Mouse (Mus musculus): ENCODE measurements at regions not wholly inside any gene's neighbourhood (a gene's known extent, or its start where the extent isn't known, plus 50 kb on each side); places are given as distances from the start of the nearest gene placed in this dataset.

- no peak for DNase-seq
Measured at GRCm38 (mm10) chr3:21218936-21219335, 852.0 kb upstream of the Agtr1b start.

- DNase-seq: no peak
Measured at GRCm38 (mm10) chr3:21241184-21241583, 835.3 kb upstream of the Tbl1xr1 start.

GRCm38 (mm10) chr3:21256129-21256760, 820.2 kb upstream of the Tbl1xr1 start:
- no peak for DNase-seq

- no peak for DNase-seq
Measured at GRCm38 (mm10) chr3:21263317-21263716, 813.1 kb upstream of the Tbl1xr1 start.

GRCm38 (mm10) chr3:21265491-21265890, 811.0 kb upstream of the Tbl1xr1 start:
- DNase-seq: no peak

- DNase-seq: no peak
Measured at GRCm38 (mm10) chr3:21268429-21269129, 807.9 kb upstream of the Tbl1xr1 start.

GRCm38 (mm10) chr3:21269130-21269440, 807.4 kb upstream of the Tbl1xr1 start:
- DNase-seq: no peak

- DNase-seq: no peak
Measured at GRCm38 (mm10) chr3:21270788-21271187, 805.7 kb upstream of the Tbl1xr1 start.

GRCm38 (mm10) chr3:21272219-21272618, 804.2 kb upstream of the Tbl1xr1 start:
- DNase-seq: no peak

GRCm38 (mm10) chr3:21292774-21293173, 783.7 kb upstream of the Tbl1xr1 start:
- DNase-seq: no peak

GRCm38 (mm10) chr3:21293308-21293707, 783.1 kb upstream of the Tbl1xr1 start:
- no peak for DNase-seq

- no peak for DNase-seq
Measured at GRCm38 (mm10) chr3:21294776-21295175, 781.7 kb upstream of the Tbl1xr1 start.

GRCm38 (mm10) chr3:21296581-21297110, 779.8 kb upstream of the Tbl1xr1 start:
- no peak for DNase-seq

GRCm38 (mm10) chr3:21325329-21325896, 751.0 kb upstream of the Tbl1xr1 start:
- DNase-seq: no peak

GRCm38 (mm10) chr3:21341916-21342315, 734.5 kb upstream of the Tbl1xr1 start:
- no peak for DNase-seq

GRCm38 (mm10) chr3:21343095-21343494, 733.4 kb upstream of the Tbl1xr1 start:
- no peak for DNase-seq

GRCm38 (mm10) chr3:21349421-21349820, 727.0 kb upstream of the Tbl1xr1 start:
- DNase-seq: no peak

- DNase-seq: no peak
Measured at GRCm38 (mm10) chr3:21356150-21356549, 720.3 kb upstream of the Tbl1xr1 start.

- no peak for DNase-seq
Measured at GRCm38 (mm10) chr3:21356831-21357712, 719.4 kb upstream of the Tbl1xr1 start.

- DNase-seq: no peak
Measured at GRCm38 (mm10) chr3:21358068-21358467, 718.4 kb upstream of the Tbl1xr1 start.

GRCm38 (mm10) chr3:21361069-21361468, 715.4 kb upstream of the Tbl1xr1 start:
- DNase-seq: no peak

- DNase-seq: no peak
Measured at GRCm38 (mm10) chr3:21379816-21380215, 696.6 kb upstream of the Tbl1xr1 start.

GRCm38 (mm10) chr3:21381072-21381471, 695.4 kb upstream of the Tbl1xr1 start:
- no peak for DNase-seq
